Mouse (Mus musculus): Measurements from ENCODE around the gene Ttll12.

DNA sequence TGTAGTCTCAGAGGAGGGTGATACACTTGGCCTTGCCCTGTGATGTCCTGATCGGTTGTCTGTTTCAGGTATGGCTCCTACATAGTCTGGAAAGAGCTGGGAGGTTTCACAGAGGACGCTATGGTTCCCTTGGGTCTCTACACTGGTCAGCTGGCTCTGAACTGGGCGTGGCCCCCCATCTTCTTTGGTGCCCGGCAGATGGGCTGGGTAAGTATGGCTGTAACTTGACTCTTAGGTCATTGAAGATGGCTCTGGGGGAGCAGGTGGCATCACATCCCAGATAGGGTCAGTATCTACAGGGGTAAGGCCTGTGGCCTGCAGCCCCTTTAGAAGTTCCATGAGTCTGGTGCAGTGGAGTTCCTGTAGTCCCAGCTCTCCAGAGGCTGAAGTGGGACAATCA is 22.8 kb downstream of the Ttll12 start:
- no peak for TF ChIP-seq CHD2 (IDR thresholded peaks at IDR 0.05; ENCODE audit: low read length)
- no peak for TF ChIP-seq GATA1 (IDR thresholded peaks at IDR 0.05; ENCODE audit: low read depth, low read length)
- TF ChIP-seq POLR2A (IDR thresholded peaks at IDR 0.05; ENCODE audit: control insufficient read depth in 1 of 2, insufficient read depth in 1 of 2, low read depth in 1 of 2, low read length in 2 of 2, poor library complexity in 1 of 2), result no peak
- TF ChIP-seq ZKSCAN1 (IDR thresholded peaks at IDR 0.05; ENCODE audit: low read depth, low read length), result no peak
- no peak for TF ChIP-seq CTCF (IDR thresholded peaks at IDR 0.05 in 2 of 3, conservative IDR thresholded peaks at IDR 0.05 in 1 of 3; ENCODE audit: control insufficient read depth in 1 of 3, insufficient read depth in 1 of 3, low read depth in 2 of 3, low read length in 3 of 3, poor library complexity in 1 of 3, severe bottlenecking in 1 of 3)
- no peak for TF ChIP-seq POLR2AphosphoS5 (IDR thresholded peaks at IDR 0.05; ENCODE audit: borderline replicate concordance, low read depth, low read length)
- TF ChIP-seq MYB (IDR thresholded peaks at IDR 0.05; ENCODE audit: low read depth, low read length), result no peak
- TF ChIP-seq TAL1 (IDR thresholded peaks at IDR 0.05; ENCODE audit: low read length), result no peak
- TF ChIP-seq ELF1 (IDR thresholded peaks at IDR 0.05; ENCODE audit: low read depth, low read length), result no peak
- no peak for TF ChIP-seq MYC (IDR thresholded peaks at IDR 0.05; ENCODE audit: low read depth, low read length)
- TF ChIP-seq MAFK (IDR thresholded peaks at IDR 0.05; ENCODE audit: borderline replicate concordance, low read depth, low read length), result no peak
- no peak for TF ChIP-seq EP300 (IDR thresholded peaks at IDR 0.05; ENCODE audit: low read depth in 1 of 2, low read length in 2 of 2)
- no peak for TF ChIP-seq SMC3 (IDR thresholded peaks at IDR 0.05; ENCODE audit: low read depth, low read length)
- TF ChIP-seq CHD1 (IDR thresholded peaks at IDR 0.05; ENCODE audit: low read depth, low read length), result no peak
